Mouse (Mus musculus): Measurements from ENCODE around the gene Csnk1d. TPM values are rescaled to one million over a fixed set of nuclear protein-coding genes. Genes with fewer than 3 reads are reported as not detected.

The Csnk1d gene
- polyA plus RNA-seq, 1 experiment from 2014 or later: 140 TPM

DNA sequence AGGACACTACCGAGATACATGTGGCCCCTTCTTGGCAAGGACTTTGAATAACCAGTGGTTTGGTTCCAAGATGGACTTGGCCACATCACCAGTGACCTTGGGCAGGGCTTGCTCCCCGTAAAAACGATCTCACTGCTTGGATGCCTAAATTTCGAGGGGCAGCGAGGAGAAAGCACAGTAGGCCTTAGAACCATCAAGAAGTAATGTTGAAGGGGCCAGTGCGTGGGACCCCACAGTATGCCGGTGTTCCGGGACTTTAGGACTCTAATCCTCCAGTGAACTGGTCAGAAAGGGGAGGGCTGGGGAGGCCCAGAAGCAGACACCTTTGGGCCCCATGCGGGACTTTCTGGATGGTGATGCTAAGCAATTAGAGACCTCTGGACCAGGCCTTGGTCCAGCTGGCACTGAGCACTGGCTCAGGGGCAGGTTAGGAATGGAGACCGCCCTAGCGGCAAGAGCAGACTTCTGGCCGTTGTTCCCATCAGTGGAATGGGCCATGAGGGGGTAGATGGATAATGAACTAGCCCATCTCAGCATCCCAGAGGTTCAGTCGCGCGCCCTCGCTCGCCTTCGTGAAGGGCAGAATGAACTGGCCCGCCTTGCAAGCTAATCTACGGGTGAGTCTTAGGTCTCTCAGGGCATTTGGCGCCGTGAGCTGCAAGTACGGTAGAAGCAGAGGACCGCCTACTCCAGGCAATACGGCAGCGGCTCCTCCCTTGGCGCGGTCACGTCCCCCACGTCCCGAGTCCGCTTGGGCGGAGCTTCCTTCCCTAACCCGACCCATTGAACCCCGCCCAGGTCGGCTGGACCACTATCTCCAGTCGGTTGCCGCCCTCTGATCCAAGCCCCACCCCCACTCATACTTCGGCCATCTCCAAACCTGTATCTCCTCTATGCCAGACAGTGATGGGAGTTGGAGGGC, 40.6 kb downstream of the Csnk1d start:
- ATAC-seq (replicated peaks; ENCODE audit: low FRiP score): peak; percentile 86
- H3K27me3 ChIP-seq: peaks cover 19% of the 10 kb centered on the region
- peaks cover 2% of the 10 kb centered on the region for H3K36me3 ChIP-seq
- WGBS: 2% methylated on average over 39 of the region's 39 CpGs
- H3K9me3 ChIP-seq (replicated peaks): no peaks in the 10 kb centered on the region
- H3K9ac ChIP-seq: peak overlapping the region; percentile 64
- H3K27ac ChIP-seq: peak overlapping the region; percentile 82
- H3K4me3 ChIP-seq (replicated peaks): peak overlapping the region; percentile 61
- H3K4me1 ChIP-seq: peaks cover 51% of the 10 kb centered on the region
- H3K4me2 ChIP-seq: peak overlapping the region; percentile 89

GRCm38 (mm10) chr11:120949863-120950262, 41.3 kb downstream of the Csnk1d start:
- 17% methylated on average over 10 of the region's 10 CpGs for WGBS

GRCm38 (mm10) chr11:120948861-120949851, 42.0 kb downstream of the Csnk1d start:
- Histone ChIP-seq H3K4me3 (replicated peaks) (peak overlapping the region; percentile 61), H3K9me3 (replicated peaks) (no peaks in the 10 kb centered on the region), H3K4me1 (peaks cover 44% of the 10 kb centered on the region), H3K36me3 (no peaks in the 10 kb centered on the region), H3K4me2 (peak overlapping the region; percentile 89), H3K9ac (peak overlapping the region; percentile 64), H3K27ac (peak overlapping the region; percentile 59), H3K27me3 (peaks cover 23% of the 10 kb centered on the region)
- 2% methylated on average over 75 of the region's 75 CpGs for WGBS
- peak; percentile 47 for ATAC-seq (replicated peaks; ENCODE audit: low FRiP score)

More at GRCm38 (mm10) chr11:120949863-120950262, 41.3 kb downstream of the Csnk1d start:
- Histone ChIP-seq H3K9me3 (replicated peaks) (no peaks in the 10 kb centered on the region), H3K27ac (peak overlapping the region; percentile 59; the same call in 1 of the 2 replicates), H3K4me1 (peaks cover 48% of the 10 kb centered on the region), H3K9ac (peak overlapping the region; percentile 64), H3K4me3 (replicated peaks) (peak overlapping the region; percentile 61), H3K36me3 (no peaks in the 10 kb centered on the region), H3K27me3 (peaks cover 19% of the 10 kb centered on the region), H3K4me2 (peak overlapping the region; percentile 89)
- ATAC-seq (replicated peaks; ENCODE audit: low FRiP score): no peak

DNA sequence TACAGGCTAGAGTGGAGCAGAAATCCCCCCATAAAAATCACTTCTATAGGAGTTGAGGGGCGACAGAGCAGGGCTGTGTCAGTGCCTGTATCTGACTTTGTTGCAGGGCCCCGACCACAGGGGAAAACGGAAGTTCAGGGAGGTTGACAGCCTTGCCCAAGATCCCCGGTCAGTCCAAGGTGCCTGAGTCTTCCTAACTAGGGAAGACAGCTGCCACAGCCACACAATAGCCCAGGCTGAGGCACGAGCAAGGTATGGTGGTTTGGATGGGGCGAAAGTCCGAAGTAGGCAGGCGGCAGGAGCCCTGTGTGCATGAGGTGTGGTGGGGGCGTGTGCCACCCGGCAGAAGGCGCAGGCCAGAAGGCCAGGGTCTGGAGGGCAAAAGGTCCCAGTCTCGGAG, 42.8 kb downstream of the Csnk1d start, which contains the start of gene Slc16a3:
Gene Slc16a3, plus strand, starts transcription at position 153 of the 400 bp plus-strand sequence.
- H3K27ac ChIP-seq: peak within 1 kb of the TSS; percentile 59

DNA sequence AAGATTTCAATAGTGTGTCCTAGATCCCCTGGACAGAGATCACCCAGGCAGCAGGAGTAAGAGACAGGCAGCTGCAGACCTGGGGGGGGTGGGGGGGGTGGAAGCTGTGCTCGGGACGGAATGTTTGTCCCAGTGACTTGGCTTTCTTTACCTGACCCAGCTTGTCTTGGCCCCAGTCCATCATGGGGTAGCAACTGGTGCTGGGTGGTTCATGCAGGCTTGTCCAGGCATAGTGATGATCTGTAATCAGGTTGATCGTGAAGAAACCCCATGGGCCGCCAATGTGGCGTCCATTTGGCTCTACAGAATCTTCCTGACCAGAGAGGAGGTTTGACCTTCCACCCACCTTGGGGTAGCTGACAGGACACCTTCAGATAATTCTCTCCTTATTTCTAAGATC, 45.2 kb downstream of the Csnk1d start:
- Histone ChIP-seq H3K36me3 (no peaks in the 10 kb centered on the region), H3K4me2 (no peak overlapping the region), H3K4me1 (peaks cover 28% of the 10 kb centered on the region), H3K9me3 (replicated peaks) (no peaks in the 10 kb centered on the region), H3K27me3 (peaks cover 23% of the 10 kb centered on the region), H3K27ac (no peak overlapping the region), H3K9ac (no peak overlapping the region), H3K4me3 (replicated peaks) (no peak overlapping the region)
- ATAC-seq (replicated peaks; ENCODE audit: low FRiP score): no peak
- 93% methylated on average over 5 of the region's 5 CpGs for WGBS

More for the DNA sequence above, 42.8 kb downstream of the Csnk1d start, which contains the start of gene Slc16a3:
- no peak for ATAC-seq (replicated peaks; ENCODE audit: low FRiP score)
- H3K9me3 ChIP-seq (replicated peaks): no peaks in the 10 kb centered on the region
- H3K4me2 ChIP-seq: peak within 1 kb of the TSS; percentile 89
- peak within 1 kb of the TSS; percentile 61 for H3K4me3 ChIP-seq (replicated peaks)
- 24% methylated on average over 12 of the region's 12 CpGs for WGBS
- H3K9ac ChIP-seq: peak within 1 kb of the TSS; percentile 64
- no peaks in the 10 kb centered on the region for H3K36me3 ChIP-seq
- H3K4me1 ChIP-seq: peaks cover 44% of the 10 kb centered on the region
- peaks cover 23% of the 10 kb centered on the region for H3K27me3 ChIP-seq

- 83% methylated on average over 7 of the region's 7 CpGs for WGBS
- H3K4me3 ChIP-seq (replicated peaks): no peak overlapping the region
- H3K36me3 ChIP-seq: no peaks in the 10 kb centered on the region
- ATAC-seq (replicated peaks; ENCODE audit: low FRiP score): no peak
- H3K27ac ChIP-seq: no peak overlapping the region
- H3K4me1 ChIP-seq: peaks cover 22% of the 10 kb centered on the region
- no peak overlapping the region for H3K9ac ChIP-seq
- H3K9me3 ChIP-seq (replicated peaks): no peaks in the 10 kb centered on the region
- H3K4me2 ChIP-seq: no peak overlapping the region
- H3K27me3 ChIP-seq: peaks cover 23% of the 10 kb centered on the region
These were observed 45.9 kb downstream of the Csnk1d start for GRCm38 (mm10) chr11:120945266-120945665.

DNA sequence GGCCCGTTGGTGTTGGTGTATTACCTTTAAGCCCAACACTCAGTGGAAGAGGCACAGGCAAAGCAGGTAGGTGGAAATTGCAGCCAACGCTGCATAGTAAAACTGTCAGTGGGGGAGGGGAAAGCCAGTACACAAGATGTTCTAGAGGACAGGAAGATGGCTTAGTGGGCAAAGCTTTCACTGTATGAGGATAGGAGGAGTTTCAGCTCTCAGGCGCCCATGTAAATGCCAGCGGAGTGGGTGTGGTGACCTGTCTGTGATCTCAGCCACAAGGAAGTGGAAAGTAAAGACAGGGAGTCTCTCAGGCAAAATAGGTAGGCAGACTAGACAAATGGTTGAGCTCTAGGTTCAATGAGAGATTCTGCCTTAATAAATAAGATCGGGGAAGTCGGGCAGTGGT, 50.2 kb downstream of the Csnk1d start:
- peaks cover 4% of the 10 kb centered on the region; the same call in 1 of the 2 replicates for H3K27me3 ChIP-seq
- no peak for ATAC-seq (replicated peaks; ENCODE audit: low FRiP score)
- H3K36me3 ChIP-seq: no peaks in the 10 kb centered on the region
- H3K9ac ChIP-seq: no peak overlapping the region
- whole genome bisulfite sequencing: 87% methylated on average over 6 of the region's 6 CpGs
- H3K4me3 ChIP-seq (replicated peaks): no peak overlapping the region
- no peak overlapping the region for H3K27ac ChIP-seq
- no peaks in the 10 kb centered on the region for H3K4me1 ChIP-seq
- H3K4me2 ChIP-seq: no peak overlapping the region
- H3K9me3 ChIP-seq (replicated peaks): no peaks in the 10 kb centered on the region

GRCm38 (mm10) chr11:120939712-120940341, 51.3 kb downstream of the Csnk1d start:
- 57% methylated on average over 6 of the region's 6 CpGs for WGBS
- Histone ChIP-seq H3K4me1 (no peaks in the 10 kb centered on the region), H3K27me3 (0 out of 2 replicates have a peak, but pooled peaks cover 4% of the 10 kb centered on the region), H3K4me3 (replicated peaks) (no peak overlapping the region), H3K9me3 (replicated peaks) (no peaks in the 10 kb centered on the region), H3K27ac (no peak overlapping the region), H3K4me2 (no peak overlapping the region), H3K36me3 (no peaks in the 10 kb centered on the region), H3K9ac (no peak overlapping the region)
- ATAC-seq (replicated peaks; ENCODE audit: low FRiP score): no peak

DNA sequence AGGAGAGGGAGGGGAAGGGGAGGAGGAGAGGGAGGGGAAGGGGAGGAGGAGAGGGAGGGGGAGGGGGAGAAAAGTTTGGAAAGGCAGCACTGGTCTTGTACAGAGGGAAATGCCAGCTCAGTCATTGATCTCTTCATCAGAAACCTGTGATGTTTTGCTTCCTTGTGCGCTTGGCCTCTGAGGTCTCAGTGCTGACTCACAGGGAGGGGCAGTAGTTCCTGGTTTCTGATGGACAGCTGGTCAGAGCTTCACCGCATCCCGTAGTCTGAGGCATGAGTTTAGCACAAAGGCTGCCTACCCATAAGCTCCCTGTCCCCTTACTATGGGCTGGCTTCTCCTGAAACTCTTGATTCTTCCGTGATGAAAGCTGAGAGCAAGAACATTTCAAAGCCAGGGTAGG, 52.3 kb downstream of the Csnk1d start:
- H3K9me3 ChIP-seq (replicated peaks): no peaks in the 10 kb centered on the region
- 29% methylated on average over 4 of the region's 4 CpGs for WGBS
- H3K4me2 ChIP-seq: no peak overlapping the region
- H3K9ac ChIP-seq: no peak overlapping the region
- H3K27me3 ChIP-seq: no peaks in the 10 kb centered on the region
- ATAC-seq (replicated peaks; ENCODE audit: low FRiP score): no peak
- no peak overlapping the region for H3K27ac ChIP-seq
- no peaks in the 10 kb centered on the region for H3K4me1 ChIP-seq
- H3K36me3 ChIP-seq: no peaks in the 10 kb centered on the region
- no peak overlapping the region for H3K4me3 ChIP-seq (replicated peaks)

DNA sequence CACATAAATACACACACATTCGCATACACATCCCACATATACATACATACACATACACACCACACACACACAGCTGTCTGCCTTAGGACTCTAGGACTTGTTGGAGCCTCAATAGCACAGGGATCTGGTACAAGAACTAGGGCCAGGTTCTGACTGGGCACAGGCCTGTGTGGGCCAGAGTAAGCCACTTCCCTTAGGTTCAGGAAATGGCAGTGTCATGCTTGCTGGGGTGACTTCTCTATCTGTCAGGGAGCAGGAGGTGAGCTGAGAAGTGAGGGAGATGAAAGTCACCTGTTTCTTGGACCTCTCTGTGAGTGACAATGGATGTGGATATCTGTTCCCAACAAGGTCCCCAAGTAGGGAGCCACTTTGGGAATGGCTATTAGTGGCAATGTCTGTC, 53.2 kb downstream of the Csnk1d start:
- 88% methylated on average over 1 of the region's 1 CpGs for whole genome bisulfite sequencing
- Histone ChIP-seq H3K4me1 (peaks cover 3% of the 10 kb centered on the region; the same call in 1 of the 2 replicates), H3K9ac (no peak overlapping the region), H3K27me3 (no peaks in the 10 kb centered on the region), H3K4me3 (replicated peaks) (no peak overlapping the region), H3K4me2 (no peak overlapping the region), H3K36me3 (no peaks in the 10 kb centered on the region), H3K27ac (no peak overlapping the region), H3K9me3 (replicated peaks) (no peaks in the 10 kb centered on the region)
- ATAC-seq (replicated peaks; ENCODE audit: low FRiP score): no peak
